Mouse (Mus musculus) megakaryocyte, embryonic 14.5 days (primary cell): ENCODE measurements at regions not wholly inside any gene's neighbourhood (a gene's known extent, or its start where the extent isn't known, plus 50 kb on each side); places are given as distances from the start of the nearest gene placed in this dataset.

Source experiments
- FLI1 ChIP-seq: IDR thresholded peaks from 2 replicates; pipeline ENCODE4 v1.6.1; 2012; ENCODE audit warnings: low read length, inconsistent platforms, mixed read lengths
- GATA1 ChIP-seq: IDR thresholded peaks from 3 replicates; pipeline ENCODE4 v1.6.1; 2012; ENCODE audit warnings: mixed read lengths, low read length, inconsistent platforms, borderline replicate concordance

- TF ChIP-seq GATA1 (no peak), FLI1 (no peak)
Measured at GRCm38 (mm10) chr12:86818201-86818600, 66.4 kb downstream of the Irf2bpl start.
